Mouse (Mus musculus) left cerebral cortex, postnatal 25 days (tissue): ENCODE data around the gene Vstm2a. TPM values are rescaled to one million over a fixed set of nuclear protein-coding genes. Genes with fewer than 3 reads are reported as not detected.

Experiments
- DNase-seq, 2 experiments: peaks; one replicate each; pipeline ENCODE4 v3.0.0; 2022; ENCODE audit warnings: low spot score in 2 of 2, mixed read lengths in 1 of 2
- intact Hi-C: fragments of 180-260 bp; cut with DNase I; formaldehyde crosslinking; loops from one replicate; pipeline ENCODE4 v1.15.1; 2025
- total RNA-seq, 2 experiments: library from RNA; stranded (reverse); gene quantifications; 2 replicates each; pipeline ENCODE4 v1.2.3; 2021

Vstm2a gene
- total RNA-seq, 2 experiments from 2014 or later = 144 TPM

DNA sequence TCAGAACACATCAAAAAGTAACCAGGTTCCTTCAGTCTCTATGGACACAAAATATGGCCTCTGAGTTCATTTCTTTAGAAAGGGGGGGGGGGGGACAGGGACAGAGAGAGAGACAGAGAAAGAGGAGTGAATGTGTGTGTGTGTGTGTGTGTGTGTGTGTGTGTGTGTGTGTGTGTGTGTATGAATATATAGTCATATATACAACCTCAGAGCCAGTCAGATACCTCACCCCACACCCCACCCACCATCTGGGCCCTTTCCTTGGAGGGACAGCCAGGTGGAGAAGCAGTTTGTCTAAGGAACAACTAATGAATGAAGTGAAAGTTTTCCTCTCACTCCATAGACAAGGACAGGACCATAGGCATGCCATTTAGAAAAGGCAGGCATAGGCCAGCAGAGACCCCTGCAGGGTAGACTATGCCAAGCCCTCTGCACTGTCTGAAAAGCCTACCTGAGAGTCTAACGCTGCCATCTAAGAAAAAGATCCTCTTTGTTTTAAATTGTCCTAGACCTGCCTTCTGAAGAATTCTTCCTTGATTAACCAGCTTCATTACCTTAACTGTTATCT, 155.6 kb downstream of the Vstm2a start:
- intact Hi-C loops = no loop called here
- DNase-seq = no peak

DNA sequence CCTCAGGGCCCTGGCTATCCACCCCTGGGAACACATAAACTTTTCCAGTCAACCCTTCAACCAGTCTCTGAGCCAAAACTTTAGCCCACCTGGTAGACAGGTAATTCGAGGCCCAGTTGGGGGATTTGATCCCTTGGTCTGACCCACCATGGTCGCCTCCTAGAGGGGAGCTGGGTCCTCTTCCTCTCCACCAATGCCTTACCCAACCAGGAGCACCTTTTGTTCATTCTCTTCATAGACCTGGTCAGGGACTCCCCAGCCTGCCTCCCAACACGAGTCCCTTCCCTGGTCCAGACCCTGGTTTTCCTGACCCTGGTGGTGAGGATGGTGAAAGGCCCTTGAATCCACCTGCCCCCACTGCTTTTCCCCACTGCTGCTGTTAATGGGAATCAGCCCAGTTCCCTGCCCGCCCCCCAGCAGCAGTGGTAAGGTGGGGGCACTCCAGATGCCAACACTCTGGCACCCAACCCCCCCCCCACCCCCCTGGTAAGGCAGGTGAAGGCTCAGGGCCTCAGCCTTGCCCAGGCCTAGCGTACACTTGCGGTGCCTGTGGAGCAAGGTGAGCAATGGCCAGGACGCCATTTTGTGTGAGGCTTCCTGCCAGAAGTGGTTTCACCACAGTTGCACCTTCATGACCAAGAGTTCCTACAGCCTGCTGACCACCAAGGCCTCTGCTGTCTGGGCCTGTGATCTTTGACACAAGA, 182.2 kb downstream of the Vstm2a start:
- intact Hi-C loops = no loop called here
- no peak for DNase-seq
